Mouse (Mus musculus): ENCODE results near the gene Spata32.
A peak's percentile ranks its signal among the peaks of the same experiment; 100 is the strongest.

The Spata32 gene

DNA sequence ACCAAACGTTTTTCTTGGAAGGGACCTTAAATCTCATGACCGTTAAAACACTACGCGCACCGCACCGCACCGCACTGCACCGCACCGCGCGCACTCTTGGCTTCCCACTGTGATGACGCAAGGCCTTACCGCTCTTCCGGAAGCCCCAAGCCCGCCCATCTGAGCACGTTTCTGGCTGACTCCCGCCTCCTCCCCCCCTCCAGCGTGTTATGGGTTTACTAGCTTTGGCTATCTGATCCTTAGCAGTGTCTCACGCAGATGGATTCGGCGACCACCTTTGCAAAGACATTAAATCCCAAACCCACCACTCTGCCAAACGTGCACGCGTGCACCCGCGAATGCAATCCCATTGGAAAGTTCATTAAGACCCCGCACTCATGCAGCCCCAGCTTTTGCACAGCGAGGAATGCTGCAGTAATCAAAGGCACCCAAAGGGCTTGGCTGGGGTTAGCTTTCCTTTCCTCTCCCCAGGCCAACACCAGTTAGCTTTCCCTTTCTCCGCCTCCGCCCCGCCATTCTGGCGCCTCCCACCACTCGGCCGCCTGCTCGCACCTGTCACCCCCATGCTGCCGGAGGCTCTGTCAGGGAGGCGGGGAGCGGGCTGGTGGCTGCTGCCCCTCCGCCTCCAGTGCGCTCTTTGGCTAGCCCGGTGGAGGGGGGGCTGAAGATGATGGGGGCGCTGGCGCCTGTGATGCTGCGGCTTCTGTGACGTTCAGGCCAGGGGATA is at the start of gene Spata32:
Spata32 (minus strand) TSS at position 643 of the 727 bp plus-strand sequence.
- DNase-seq (ENCODE audit: low spot score in 2 of 2) = peak; percentile 45 to 64

DNA sequence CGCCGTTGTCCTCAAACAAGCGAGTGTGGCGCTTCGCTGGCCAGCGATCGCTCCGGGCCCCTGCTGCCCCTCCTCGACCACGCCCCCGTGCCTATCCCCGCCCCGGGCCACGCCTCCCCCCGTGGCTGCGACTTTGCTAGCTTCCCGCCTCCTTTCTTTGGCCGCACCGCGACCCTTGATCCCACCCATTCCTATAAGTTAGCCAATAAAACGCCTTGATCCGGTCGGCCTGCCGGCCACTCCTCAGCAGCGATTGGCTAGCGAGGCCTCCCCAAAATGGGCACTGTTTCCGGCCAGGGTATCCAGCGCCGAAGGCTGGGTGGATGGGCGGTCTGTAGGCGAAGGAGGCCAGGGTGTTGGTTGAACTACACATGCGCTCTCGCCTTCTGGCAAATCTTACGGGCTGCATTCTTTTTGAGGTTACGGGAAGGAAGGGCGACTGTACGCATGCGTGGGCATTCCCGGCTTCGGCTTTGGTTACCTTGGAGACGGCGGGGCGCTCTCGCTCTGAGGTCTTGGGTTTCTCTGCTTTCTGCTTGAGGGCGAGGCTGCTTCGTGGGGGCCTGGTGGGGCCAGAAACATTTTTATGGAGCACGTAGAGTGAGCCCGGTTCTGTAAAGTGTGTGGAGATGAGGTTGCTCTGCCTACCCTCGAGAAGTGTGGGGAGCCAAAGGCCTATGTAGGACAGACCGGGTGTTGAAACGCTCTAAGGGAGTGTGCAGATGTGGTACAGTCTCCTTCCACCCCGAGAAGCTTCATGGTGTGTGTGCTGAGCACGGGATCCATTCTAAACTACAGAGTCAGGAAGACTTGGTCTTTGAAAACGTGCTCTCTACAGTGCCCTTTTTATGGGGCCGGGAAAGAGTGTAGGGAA is 49.4 kb upstream of the Spata32 start, which contains the start of gene Map3k14:
Map3k14 (minus strand) TSS at position 127 of the 874 bp plus-strand sequence.
- DNase-seq (ENCODE audit: low spot score in 2 of 2) = peak; percentile 99

DNA sequence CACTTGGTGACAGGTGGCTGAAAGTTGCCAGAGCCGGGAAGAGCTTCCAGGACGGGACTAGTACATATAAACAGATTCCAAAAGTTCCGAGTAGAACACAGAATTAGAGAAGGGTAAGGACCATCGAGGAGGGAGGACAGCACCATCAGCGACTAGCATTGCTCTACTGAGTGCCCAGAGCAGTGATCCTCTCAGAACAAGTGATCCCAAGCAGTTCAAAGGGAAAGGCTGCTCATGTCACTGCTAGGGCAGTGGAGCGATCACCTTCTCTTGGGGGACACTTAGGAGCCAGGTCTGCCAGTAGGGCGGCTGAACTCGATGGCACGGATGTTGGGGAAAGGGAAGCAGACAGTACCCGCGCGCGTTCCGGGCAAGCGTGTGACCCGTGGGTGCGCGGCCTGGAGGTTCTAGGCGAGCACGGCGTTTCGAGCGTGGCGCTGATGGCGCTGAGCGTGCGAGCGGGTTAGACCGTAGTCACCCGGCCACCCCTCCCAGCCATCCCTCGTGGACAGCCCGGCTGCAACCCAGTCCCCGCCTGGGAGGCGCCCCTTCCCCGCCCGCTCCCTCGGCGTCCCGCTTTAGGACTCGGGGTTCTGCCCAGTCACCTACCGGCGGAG is 48.6 kb upstream of the Spata32 start:
- DNase-seq (ENCODE audit: low spot score in 2 of 2) = no peak

DNA sequence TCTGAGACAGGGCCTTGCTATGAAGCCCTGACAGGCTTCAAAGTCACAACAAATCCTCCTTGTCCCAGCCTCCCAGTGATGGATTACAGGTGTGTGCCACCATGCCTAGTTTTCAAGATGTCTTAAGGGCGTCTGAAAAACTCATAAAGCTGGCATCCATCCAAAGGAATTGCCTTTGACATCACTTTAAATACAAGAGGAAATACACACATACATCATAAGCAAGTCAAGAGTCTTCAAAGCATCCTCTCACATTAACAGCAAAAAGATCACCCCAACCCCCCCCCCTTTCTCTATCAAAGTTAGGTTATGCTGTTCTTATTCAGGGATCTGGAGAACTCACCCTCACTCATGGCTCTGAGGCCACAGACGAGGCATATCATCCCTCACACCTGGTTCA is 47.6 kb upstream of the Spata32 start:
- no peak for DNase-seq (ENCODE audit: low spot score in 2 of 2)

DNA sequence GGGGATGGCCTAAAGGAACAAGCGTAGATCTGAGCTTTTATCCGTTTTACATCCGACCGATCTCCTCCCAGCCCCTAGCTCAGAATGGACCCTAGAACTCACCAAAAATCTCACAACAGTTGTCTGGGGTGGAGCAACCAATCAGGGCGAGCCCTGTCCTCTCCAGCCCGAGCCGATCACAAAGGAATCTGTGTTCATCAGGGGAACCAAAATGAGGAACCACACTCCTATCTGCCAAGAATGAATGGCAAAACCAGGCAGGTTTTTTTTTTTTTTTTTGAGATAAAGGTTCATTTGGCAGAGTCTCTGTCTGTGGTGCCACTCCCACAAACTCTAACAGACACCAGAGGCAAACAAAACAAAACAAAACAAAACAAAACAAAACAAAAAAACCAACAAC is 47.0 kb upstream of the Spata32 start:
- DNase-seq (ENCODE audit: low spot score in 2 of 2) = no peak

DNA sequence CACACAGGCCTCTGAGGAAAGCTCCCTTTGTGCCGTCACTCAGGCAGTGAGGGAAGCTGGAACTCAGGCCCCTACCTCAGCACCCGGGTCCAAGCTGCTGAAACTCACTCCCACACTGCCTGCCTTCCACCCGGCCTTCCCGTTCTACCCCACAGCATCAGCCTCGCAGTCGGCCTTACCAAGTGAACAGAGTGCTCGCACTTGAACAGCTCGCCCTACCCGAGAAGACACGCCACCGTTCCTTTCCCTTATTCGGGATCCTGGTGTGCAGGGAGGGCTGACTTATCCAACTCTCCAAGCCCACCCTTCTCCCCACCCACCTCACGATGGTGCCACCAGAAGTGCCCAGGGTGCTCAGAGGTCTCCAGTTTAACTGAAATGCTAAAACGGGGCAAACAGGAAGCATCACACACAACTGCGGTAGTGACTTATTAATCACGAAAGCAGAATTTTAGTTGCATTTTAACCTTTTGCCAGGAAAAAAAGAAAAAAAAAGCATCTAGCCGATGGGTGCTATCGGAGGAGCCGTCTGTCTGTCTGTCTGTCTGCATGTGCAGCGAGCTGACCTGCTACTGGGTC is 46.3 kb upstream of the Spata32 start:
- DNase-seq (ENCODE audit: low spot score in 2 of 2) = no peak

DNA sequence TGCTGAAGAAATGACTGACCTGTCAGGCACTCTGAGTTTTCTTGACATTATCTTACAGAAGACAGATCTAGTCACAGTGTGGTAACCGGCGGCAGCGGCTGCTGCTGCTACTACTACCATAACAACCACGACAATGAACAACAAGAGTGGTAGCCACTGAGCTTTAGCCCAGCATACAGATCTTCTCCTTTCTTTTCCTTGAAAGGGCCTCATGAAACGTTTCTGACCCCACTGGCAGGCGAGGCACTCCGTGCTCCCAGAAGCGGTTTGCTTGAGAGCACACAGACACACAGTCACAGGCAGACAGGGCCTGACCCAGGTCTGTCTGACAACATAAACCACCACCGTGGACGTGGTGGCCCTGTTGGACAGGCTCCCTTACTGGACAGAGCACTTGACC is 45.3 kb upstream of the Spata32 start:
- no peak for DNase-seq (ENCODE audit: low spot score in 2 of 2)

DNA sequence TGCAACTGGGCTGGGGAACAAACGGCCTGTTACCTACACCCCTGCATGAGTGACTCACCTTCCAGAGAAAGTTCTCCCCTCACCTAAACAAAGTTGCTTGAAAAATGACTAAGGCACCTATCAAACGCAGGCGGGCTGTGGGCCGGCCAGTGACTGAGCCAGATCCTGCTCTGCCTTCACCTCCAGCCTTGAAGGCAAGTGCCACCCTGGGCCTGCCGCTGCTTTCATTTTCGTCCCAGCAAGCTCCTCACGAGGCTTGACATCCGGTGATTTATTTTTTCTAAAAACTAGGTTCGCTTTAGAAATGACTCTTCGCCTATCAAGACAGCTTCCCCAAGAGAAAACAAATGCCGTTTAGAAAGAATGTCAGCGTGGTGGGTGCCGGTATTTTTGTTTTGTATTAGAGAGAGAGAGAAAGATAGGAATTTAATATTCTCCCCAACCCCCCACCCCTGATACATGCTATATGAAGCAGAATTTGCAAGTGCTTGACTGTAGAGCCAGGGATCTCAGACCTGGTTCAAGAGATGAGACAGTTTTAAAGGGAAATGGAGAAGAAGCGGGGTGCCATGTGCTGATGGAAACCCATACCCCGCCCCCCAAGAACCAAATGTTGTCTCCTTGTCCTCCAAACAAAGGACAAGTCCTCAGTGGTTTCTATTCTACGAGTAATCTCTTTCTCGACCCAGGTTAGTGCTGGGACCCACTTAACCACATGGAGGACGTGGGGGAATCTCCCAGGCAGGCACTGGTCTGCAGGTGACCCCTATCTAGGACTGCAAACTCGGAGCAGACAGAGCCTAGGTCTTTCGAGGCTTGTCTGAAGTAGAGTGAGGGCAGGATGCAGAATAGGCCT is 44.4 kb upstream of the Spata32 start:
- DNase-seq (ENCODE audit: low spot score in 2 of 2) = no peak

DNA sequence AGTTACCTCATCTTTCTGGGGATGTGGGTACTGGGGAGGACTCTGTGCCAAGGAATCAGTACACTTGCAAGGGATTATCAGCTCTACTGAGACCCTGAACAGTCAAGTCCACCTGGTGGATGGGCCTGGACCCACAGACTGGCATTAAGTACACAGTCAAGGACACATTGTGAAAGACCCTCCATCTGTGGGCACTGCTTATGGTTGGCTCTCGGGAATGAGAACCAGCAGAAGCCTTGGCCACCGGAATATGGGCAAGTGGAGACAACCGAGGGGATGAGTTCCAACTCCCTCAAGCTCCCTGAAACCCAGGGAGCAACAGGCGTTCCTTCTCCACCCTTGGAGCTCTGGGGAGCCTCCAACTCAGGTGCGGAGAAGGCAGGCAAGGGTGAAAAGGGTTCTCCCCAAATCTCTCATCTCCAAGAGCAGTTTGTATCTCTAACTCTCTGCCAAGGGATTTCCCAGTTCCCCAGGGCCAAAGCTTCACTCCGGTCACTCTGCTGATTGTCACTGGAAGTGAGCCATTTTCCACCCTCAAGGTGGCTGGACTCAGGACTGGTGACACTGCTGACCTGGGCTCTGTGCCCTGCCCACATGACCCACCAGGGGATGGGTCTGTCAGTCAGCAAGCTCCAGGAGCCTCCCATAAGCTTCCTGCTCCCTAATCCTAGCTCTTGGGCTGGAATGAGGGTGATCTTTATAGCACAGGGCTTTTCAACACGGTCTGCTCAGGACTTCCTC is 43.6 kb upstream of the Spata32 start:
- no peak for DNase-seq (ENCODE audit: low spot score in 2 of 2)

DNA sequence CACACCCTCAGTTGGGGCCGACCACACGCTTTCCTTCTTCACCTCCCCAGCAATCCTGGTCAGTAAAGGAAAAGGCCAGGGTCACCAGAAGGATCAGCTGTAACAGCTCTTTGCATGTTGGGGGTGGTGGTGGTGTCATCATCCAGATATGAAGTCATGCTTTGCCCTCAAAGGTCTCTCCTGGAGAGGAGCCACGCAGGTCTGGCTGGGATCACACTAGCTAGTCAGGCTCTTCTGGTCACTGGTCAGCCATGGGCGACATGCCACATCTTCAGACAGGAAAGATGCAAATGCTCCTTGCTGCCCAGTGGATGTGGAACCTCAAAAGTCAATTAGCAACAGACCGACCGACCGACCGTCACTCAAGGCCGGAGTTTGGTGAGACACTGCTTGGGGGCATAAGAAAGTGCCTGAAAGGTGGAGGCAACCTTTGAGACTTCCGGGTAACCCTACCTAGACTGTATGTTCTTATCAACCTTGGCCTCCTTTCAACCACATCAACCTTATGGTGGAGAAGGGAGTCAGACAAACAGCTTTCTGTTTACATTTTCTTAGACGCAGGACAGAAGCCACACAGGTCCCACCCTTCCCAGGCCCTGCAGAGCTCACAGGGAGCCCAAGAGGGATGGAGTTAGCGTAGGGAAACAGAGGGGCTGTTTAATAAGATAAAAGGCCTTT is 42.4 kb upstream of the Spata32 start:
- no peak for DNase-seq (ENCODE audit: low spot score in 2 of 2)

DNA sequence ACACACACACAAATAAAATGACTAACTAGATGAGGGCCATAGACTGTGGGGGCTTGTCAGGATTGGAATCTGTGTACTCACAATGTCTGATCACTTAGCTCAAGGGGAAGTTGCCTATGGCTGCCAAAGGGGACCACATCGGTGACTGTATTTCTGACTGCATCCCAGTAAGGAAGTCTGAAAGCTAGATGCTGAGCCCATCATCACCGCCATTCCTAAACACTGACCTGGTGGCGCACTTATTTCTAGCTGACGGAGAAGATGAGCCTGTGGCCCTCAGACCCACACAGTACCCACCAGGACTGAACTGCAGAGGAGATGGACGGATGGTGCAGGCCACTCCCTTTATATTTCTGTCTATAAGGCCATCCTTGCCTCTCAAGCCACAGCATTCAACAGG is 41.8 kb upstream of the Spata32 start:
- DNase-seq (ENCODE audit: low spot score in 2 of 2) = no peak

DNA sequence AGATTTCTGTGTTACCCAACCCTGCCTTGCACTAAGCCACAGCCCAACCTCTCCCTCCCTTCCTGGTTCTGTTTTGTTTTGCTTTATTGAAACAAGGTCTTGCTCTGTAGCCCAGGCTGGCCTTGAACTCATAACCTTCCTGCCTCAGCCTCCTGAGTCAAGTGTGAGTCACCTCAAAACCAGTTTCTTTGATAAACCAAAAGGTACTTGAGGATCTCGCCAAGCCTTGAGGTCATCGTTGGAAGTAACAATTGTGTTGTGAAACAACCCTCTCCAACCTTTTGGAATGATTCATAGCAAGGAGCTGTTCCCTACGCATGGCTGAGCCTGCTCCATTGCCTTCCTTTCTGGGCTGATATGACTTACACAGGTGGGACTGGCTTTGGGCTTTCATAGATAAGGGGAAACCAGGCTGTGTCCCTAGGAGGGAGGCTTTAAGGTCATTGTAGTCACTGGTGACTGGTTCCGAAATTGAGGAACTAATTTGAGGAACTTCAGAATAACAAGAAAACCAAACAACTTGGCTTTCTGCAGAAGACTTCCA is 39.8 kb upstream of the Spata32 start:
- no peak for DNase-seq (ENCODE audit: low spot score in 2 of 2)

DNA sequence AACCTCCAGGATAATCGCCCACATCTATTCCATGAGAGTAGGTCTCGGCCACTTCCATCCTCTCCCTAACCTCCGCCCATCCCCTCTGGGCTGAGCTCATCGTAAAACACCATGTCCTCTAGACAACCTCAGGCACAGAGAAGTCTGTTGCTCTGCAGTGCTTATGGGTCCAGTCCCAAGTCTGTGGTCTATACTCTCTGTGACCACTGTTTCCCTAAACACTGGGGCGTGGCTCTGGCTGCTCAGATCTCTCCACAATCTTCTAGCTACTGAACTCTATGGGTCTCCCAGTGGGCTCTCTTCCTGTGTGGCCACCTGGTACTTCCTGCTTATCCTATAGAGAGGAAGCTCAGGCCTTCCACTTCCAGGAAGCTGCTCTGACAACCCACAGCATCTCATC is 35.4 kb upstream of the Spata32 start:
- no peak for DNase-seq (ENCODE audit: low spot score in 2 of 2)

DNA sequence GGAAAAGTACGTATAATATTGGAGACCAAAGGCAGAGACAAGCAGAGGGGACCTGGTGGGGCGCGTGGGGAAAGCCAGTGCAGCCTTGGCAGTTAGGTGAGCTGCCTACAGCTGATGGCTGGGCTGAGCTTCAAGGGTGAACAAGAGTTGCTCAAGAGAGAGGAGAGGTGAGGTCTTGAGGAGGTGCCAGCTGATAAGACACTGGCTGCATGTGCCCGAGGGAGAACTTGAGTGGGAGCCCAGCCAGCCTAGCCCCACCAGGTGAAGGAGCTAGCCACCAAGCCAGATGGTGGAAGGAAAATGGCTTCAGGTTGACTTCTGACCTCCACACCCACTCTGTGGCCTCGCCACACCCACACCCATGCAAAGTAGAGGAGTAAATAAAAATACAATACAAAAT is 34.1 kb upstream of the Spata32 start:
- DNase-seq (ENCODE audit: low spot score in 2 of 2) = no peak

DNA sequence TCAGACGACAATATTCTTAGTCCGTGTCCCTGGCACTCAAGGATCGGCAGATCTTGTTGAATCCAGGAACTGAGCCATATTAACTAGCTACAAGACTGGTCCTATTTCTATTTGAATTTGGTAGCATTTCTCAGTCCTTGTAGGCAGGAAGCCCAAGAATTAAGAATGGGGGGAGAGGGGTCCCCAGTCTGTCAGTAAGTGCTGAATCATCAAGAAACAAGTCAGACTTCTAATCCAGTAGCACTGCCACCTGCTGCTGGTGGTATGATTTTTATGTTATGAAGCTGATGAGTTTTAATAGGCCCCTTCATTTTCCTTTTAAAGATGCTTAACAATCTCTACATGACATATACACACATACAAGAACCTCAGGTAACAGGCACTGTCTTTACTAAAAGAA is 32.1 kb upstream of the Spata32 start:
- DNase-seq (ENCODE audit: low spot score in 2 of 2) = no peak

DNA sequence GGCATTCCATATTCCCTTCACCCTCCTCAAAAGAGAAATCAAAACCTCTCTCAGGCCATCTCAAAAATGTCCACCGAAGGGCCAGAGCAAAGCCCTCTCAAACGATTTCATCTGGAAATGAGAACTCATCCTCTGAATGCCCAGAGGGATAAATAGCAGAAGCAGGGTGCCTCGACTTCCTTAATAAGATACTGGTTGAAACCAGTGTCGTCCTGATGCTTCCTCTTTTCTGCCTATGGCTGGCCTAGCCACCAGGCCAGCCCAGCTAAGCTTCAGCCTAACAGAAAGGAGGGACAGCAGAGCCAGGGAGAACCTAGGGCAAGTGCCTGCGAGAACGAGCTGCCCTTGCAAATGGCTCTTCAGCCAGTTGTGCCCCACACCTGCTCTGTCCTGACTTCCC is 31.3 kb upstream of the Spata32 start:
- DNase-seq (ENCODE audit: low spot score in 2 of 2) = no peak

DNA sequence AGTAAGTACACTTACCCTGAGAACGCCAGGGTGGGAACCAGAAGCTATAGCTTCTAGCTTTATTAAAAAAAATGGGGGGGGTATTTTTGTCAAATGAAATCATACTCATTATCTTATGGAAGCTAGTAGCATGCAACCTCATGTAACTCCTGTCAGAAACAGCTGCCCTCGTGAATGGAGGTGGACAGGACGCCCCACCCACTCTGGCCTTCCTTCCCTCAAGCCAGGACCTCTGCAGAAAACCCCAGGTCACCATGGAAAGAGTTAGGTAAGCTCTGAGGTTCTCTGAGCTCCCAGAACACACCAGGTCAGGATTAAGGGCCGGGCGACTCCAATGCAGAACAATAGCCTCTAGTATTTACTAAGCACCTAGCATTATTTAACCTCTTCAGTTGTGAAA is 30.6 kb upstream of the Spata32 start:
- DNase-seq (ENCODE audit: low spot score in 2 of 2) = no peak

DNA sequence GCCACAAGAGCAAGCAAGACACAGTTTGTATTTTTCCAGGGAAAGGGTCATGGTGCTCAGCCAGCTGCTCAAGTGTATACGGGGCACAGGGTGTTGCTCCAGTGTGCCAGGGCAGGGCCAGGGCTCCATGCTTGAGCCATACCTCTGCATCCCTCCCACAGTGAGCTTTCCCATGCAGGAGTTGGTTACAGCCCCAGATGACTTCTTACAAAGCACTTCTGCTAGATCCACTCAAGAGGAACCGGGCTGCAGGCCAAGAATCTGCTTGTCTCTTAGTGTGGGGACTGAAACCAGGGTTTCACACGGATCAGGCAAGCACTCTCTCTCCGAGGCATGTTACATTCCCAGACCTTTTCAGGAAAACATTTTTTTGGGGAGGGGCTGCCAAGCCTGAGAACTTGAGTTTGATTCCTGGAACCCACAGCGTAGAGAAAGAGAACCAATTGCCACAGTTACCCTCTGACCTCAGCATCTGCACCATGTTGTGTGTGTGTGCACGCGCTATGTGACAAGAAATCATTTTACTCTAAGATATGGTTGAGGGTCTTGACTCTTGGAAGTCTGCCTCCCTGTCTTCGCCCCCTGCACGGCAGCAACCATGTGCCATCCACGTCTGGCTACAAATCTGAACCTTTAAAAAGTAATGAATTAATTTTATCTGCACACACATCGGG is 29.4 kb upstream of the Spata32 start:
- DNase-seq (ENCODE audit: low spot score in 2 of 2) = peak; percentile 73 to 80

DNA sequence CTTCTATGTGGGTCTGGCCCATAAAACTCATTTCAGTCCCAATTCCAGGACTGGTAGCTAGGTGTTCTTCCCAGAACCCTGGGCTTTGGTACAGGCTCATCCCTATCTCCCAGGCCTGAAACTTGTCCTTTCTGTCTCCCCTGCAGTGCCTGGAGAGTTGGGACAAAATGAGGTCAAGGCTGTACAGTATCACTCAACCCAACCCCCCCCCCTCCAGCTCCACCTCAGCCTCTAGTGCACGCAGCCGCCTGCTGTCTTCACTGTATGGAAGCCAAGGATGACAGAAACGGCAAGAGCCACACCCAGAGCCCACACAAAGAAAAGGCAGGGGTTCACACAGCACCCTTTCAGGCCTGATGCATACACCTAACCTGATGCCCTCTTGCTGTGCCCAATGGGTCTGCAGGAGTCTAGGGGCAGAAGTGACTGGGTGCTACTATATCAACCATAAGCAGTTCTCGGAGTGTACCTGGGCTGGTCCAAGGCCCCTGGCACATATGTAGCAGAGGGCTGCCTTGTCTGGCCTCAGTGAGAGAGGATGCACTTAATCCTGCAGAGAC is 28.6 kb upstream of the Spata32 start:
- DNase-seq (ENCODE audit: low spot score in 2 of 2) = no peak
